Mouse (Mus musculus) myocyte (in vitro differentiated cells): ENCODE results near the gene Furin.

Experiments used
- POLR2A ChIP-seq: IDR thresholded peaks from one replicate; pipeline ENCODE4 v1.6.1; 2011; ENCODE audit warnings: low read depth, mild to moderate bottlenecking, control low read depth, moderate library complexity; ENCODE audit not compliant: insufficient read length
- POLR2AphosphoS2 ChIP-seq: IDR thresholded peaks from one replicate; pipeline ENCODE4 v1.6.1; 2011; ENCODE audit warnings: low read depth, control low read depth; ENCODE audit not compliant: insufficient read length

DNA sequence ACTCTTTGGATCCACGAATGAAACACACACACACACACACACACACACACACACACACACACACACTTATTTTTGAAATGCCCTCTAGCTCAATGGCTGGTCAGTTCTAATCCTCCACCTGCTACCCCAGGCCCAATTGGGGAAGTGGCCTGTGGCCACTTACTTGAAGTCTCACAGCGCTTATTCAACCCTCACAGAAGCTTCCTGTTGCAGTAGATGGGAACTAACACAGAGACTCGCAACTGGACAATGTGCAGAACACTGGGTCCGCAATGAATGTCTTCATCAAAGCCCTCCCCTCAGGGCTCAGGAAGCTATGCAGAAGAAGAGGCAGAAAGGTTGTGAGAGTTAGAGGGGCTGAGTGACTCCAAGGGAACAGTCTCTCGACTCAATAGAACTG, 22.5 kb upstream of the Furin start:
- TF ChIP-seq POLR2A (no peak), POLR2AphosphoS2 (no peak)
